Mouse (Mus musculus) skeletal muscle tissue, adult 2 months (tissue): ENCODE measurements at regions not wholly inside any gene's neighbourhood (a gene's known extent, or its start where the extent isn't known, plus 50 kb on each side); places are given as distances from the start of the nearest gene placed in this dataset.

Experiments used
- DNase-seq: peaks from one replicate; pipeline ENCODE4 v3.0.0-alpha.2; 2012; ENCODE audit warnings: low read depth, low spot score

- no peak for DNase-seq
Measured at GRCm38 (mm10) chr15:68635633-68636032, 2134.9 kb upstream of the Lrrc6 start.

GRCm38 (mm10) chr15:68626976-68627375 lies 2126.3 kb upstream of the Lrrc6 start:
- DNase-seq: no peak

GRCm38 (mm10) chr15:68624831-68625230 lies 2124.1 kb upstream of the Lrrc6 start:
- no peak for DNase-seq

GRCm38 (mm10) chr15:68620417-68621214 lies 2119.9 kb upstream of the Lrrc6 start:
- no peak for DNase-seq

- DNase-seq: peak; percentile 73
Measured at GRCm38 (mm10) chr15:68606110-68606791, 2105.5 kb upstream of the Lrrc6 start.

DNA sequence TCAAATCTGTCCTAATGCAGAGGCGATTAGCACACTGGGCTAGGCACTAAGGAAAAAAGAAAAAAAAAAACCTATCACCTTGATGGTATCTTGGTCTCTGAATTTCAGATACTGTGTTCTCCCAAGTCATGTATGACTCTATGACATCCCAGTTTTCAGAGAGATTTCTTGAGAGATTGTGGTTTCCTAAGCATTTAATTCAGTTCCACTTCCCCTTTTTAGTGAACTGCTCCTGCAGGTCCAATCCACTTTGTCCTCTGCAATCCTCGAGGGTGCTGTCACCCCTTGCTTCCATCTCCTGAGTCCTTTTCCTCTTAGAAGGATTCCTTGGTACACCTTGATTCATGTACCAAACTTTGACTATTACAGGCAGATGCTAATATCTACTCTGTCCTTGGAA lies 2104.8 kb upstream of the Lrrc6 start:
- no peak for DNase-seq

DNA sequence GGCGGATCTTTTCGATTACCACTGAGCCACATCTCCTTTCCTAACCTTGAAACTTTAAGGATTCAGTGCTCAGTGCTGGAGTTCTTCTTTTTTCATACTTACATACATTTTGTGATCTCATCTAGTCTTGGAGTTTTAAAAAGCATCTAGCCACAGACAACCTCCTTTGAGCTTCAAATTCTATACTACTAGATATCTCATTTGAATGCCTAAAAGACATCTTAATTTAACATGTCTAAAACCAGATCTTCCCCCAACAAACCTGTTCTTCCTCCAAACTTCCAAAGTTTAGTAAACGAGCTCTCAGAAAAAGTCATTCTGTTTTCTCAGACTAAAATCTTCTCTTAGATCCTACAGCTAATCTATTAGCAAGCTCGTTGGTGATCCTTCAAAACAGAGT lies 2081.5 kb upstream of the Lrrc6 start:
- DNase-seq: no peak

- DNase-seq: no peak
Measured at GRCm38 (mm10) chr15:68579486-68579885, 2078.8 kb upstream of the Lrrc6 start.

DNA sequence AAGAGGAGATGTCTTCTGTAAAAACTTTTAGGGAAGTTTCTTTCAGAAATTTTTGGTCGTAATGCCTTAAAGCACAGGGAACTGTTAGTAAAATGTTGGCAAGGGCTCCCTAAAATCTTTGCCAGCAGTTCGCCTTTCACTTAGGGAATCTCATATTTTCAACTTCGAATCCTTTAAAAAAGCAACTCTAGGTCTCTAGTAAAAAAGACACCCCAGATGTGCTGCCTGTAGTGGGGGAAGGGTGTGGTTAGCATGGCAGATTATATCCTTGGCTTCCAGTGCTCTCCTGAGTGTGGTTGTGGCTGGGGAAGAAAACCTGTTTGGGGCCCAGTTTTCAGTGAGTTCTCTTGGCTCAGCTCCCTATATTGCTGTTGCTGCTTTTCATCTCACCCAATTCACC lies 2059.9 kb upstream of the Lrrc6 start:
- DNase-seq: peak; percentile 5

DNA sequence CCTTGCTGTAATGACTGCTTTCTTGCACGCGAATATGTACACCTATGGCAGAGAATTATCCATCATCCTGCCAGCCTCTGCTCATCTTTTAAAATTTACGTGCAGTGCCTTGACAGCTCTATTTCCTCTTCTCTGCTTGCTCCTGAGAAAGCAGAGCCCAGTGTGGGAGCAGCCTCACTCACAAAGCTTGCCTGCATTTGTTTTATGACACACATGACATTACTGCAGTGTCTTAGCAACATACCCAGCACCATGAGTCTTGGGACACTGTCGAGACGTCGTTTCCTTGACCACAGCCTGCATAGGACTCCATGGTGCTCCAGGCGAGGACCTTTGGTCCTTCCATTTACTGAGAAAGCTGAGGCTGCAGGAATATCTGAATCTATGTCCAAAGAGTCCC lies 2055.4 kb upstream of the Lrrc6 start:
- no peak for DNase-seq

DNA sequence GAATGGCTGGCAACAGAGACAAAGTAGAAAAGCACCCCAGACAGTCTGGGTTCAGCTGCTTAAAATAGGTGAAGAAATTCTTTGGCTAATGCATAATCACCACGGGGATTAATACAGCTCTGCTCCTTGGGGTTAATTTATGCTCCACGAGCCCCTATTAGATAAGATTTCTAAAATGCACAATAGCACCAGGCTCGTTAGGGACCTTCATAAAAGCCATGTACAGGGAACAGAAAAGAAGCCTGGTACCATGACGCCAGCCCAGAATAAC lies 2035.3 kb upstream of the Lrrc6 start:
- DNase-seq: no peak

DNA sequence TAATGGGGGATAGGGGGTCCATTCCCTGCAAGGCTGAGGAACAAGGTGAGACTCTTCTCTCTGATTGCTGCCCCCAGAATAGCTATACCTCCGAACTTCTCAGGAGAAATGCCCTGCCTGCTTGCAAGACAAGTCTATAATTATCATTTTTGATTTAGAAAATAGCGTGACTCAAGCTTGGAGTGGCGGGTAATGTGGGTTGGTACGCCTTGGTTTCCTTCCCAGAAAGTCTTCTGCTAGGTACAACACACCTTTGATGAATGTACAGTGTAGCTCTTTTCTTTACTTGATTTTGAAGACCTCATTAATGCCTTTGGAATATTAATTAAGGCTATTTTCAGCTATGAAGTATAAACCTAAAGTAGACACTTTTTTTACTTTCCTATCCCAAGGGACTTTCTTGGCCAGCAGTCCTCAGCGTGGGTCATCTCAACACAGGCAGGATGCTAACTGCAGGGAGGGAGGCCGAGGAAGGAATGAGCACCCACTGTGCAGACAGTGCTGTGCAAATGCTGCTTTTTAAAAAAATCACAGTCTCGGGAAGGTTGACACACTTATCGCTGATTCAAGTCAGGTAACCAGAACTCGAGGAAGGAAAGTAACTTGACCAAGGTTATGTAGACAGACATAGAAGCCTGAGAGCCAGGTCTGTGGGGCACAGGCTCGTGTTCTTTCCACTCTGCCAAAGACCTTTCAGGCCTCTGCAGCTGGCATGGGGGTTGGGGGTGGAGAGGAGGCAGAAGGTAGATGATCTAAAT lies 2034.8 kb upstream of the Lrrc6 start:
- no peak for DNase-seq

GRCm38 (mm10) chr15:68520759-68521158 lies 2020.0 kb upstream of the Lrrc6 start:
- DNase-seq: no peak

GRCm38 (mm10) chr15:68512431-68512830 lies 2011.7 kb upstream of the Lrrc6 start:
- DNase-seq: no peak

DNA sequence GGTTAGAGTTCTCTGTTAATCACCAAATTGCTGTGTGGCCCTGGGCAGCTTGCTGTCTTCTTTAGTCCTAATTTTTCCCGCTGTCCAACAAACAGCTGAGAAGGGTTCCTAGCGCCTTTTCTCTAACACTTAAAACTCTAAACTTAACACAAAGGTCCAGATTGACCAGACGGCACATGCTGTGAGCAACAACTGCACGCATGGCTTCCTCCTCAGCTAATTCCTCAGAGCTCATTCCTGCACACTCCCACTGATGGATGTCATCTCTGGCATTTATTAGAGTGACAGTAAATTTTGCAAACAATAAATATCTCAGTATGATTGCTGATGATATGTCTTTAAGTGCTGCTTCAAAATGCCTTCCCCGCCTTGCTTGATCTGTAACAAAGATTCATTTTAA lies 2007.5 kb upstream of the Lrrc6 start:
- no peak for DNase-seq

DNA sequence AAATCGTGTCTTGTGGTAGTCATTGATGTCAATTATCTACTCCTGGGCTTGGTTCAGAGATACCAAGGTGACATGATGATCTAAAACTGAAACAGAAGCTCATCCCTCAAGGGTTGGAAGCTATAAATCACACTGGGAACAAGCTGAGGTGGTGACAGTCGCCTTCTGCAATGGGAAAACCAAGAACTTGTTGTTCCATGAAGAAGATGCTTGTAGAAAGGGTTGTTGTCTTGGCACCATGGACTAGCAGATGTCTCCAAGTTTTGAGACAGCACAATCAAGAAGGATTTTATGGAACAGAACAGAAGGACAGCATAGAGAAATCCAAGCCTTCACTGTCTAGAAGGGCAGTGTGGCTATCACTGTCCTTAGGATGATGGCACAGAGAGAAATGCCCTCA lies 2005.4 kb upstream of the Lrrc6 start:
- DNase-seq: no peak

DNA sequence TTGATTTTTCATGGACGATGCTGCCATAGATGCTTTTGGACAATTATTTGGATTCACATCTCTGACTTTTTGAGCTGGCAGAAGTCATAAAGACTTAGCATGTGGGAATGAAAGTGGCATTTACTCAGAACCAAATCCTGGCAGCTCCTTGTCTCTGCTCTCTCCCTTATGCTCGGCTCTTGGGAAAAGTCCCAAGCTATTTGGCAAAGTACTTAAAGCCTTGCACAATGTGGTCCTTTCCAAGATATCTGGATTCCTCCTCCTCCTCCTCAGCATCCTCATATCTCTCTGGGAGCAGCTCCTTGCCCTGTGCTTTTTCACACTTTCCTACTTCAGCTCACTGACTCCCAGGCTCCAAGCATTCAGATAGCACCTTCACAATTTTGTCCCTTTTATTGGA lies 1995.7 kb upstream of the Lrrc6 start:
- DNase-seq: no peak

- DNase-seq: no peak
Measured at GRCm38 (mm10) chr15:68484789-68485188, 1984.1 kb upstream of the Lrrc6 start.

GRCm38 (mm10) chr15:68477745-68478144 lies 1977.0 kb upstream of the Lrrc6 start:
- DNase-seq: no peak

DNA sequence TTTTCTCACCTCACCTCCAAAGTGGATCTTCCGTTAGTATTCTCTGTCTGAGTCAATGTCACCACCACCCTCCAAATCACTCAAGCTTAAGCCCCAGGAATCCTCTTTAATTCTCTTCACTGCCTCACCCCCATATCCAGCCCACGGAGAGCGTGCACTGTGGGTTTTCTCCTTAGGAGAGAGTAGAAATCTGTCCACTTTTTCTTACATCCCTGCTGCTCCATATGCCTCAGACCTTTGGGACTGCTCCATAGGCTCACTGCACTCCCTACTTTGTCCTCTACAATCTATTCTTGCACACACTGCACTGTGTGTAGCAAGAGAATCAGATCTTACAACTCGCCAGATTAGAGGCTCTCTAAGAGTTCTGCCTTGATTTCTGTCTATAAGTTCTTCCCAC lies 1971.2 kb upstream of the Lrrc6 start:
- no peak for DNase-seq

DNA sequence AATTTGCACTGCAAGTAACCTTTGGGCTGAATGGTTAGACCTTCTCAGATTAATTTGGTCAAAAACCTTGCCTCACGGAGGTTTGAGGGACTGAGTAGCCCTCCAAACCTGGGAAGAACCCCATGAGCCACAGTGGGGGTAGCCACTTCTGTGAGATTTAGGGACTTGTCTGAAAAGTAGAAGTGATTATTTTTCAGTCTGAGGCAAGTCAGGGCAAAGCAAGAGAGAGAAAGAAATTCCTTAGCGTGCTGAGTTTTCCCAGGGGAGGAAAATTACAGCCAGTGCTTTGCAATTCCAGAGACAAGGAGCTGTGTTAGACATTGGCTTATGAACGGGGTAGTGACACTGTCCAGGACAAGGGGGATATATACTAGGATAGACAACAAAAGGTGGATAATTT lies 1962.1 kb upstream of the Lrrc6 start:
- no peak for DNase-seq

DNA sequence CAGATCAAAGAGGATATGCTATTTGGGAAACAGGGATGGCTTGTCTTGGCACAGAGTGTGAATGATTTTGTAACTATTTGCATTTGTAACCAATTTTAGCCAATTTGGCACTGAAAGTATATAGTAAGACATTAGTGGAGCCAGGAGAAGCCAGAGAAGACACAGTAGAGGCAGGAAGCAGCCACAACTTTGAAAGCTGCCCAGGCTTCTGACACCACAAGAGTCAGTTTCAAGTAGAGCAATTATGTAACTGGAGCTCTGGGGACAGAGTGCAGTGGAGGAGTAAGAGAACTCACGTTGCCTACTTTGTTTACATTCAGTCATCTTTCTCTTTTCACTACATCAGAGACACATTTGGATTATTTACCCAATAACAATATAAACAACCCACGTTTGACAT lies 1956.5 kb upstream of the Lrrc6 start:
- no peak for DNase-seq

GRCm38 (mm10) chr15:68451971-68452370 lies 1951.3 kb upstream of the Lrrc6 start:
- DNase-seq: no peak
